Mouse (Mus musculus): ENCODE results near the gene Cuedc1.
A peak's percentile ranks its signal among the peaks of the same experiment; 100 is the strongest.
"Not testable (repeated sequence)": the region's sequence is repeated elsewhere in the genome, so short reads cannot be mapped to it uniquely, and the experiment has no call there.

Gene Cuedc1

DNA sequence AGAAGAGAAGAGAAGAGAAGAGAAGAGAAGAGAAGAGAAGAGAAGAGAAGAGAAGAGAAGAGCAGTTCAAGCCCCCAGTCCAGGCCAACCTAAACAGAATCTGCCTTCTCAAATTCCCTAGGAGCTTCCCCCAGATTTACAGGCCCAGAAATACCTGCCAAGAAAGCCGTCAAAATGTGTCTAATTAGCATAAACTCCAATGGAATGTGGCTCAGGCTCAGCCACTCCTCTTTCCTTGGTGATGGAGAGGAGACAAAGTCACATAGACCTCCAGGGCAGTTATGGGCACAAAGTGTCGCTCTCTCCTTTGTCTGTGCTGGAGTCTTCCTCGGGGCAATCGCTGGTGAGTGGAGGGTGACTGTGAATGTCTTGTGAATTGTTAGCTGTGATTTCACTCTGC lies 100.4 kb downstream of the Cuedc1 start:
- peak; percentile 44 for DNase-seq (ENCODE audit: low read depth, low spot score)

DNA sequence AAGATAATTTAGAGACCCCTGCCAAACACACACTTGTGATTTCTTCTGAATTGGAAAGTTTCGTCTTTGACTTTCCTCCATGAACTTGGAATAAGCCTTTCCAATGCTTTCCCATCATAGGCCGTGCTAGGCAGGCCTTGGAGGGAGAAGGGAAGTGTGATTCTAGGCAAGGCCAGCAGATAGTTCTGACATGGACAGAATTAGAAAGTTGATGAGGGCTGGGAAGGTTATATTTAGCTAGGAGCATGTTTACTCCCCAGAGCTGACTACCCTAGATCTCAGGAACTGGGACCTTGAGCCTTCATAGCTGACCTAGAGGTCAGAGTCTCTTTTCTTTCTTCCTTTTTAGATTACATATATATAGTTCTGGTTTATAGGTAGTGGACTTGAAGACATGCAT lies 103.3 kb downstream of the Cuedc1 start:
- no peak for DNase-seq (ENCODE audit: low read depth, low spot score)

GRCm38 (mm10) chr11:88202077-88202476 lies 104.2 kb downstream of the Cuedc1 start:
- DNase-seq (ENCODE audit: low read depth, low spot score) = peak; percentile 95

DNA sequence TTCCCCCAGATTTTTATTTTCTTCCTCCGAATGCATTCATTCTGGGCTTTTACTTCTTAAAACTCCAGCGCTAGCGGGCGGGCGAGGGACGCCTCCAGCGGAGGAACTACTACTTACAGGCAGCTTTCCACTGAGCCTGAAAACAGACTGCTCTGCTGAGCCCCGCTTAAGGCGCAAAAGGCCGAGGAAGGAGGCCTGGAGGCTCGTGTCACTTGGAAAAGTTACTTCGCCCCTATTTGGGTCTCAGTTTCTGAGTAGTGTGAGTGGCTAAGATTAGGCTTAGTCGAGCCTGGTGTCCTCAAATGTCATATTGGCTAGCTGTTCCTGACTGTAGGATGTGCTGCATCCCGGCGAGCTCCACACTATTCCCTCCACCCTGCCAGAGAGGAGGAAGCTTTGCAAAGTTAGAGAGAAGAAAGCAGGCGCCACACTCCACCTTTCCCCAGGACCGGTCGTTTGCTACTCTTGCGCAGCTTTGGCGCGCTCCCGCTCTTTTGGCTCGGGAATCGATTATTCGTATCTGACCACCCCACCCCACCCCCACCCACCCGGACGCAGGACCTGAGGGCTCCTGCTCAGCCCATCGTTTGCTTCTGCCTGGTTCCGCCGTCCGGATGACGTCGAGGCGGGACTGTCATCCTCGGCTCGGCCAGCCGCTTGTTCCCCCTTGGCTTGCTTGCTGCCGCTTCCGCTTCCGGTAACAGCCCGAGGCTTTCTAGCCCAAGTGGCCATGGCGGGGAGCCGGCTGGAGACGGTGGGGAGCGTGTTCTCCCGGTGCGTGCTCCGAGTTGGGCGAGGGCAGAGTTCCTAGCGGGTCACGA lies 106.1 kb downstream of the Cuedc1 start, which contains the start of gene Mrps23:
Mrps23 (plus strand) TSS at position 677 of the 821 bp plus-strand sequence.
- peak; percentile 91 for DNase-seq (ENCODE audit: low read depth, low spot score)

DNA sequence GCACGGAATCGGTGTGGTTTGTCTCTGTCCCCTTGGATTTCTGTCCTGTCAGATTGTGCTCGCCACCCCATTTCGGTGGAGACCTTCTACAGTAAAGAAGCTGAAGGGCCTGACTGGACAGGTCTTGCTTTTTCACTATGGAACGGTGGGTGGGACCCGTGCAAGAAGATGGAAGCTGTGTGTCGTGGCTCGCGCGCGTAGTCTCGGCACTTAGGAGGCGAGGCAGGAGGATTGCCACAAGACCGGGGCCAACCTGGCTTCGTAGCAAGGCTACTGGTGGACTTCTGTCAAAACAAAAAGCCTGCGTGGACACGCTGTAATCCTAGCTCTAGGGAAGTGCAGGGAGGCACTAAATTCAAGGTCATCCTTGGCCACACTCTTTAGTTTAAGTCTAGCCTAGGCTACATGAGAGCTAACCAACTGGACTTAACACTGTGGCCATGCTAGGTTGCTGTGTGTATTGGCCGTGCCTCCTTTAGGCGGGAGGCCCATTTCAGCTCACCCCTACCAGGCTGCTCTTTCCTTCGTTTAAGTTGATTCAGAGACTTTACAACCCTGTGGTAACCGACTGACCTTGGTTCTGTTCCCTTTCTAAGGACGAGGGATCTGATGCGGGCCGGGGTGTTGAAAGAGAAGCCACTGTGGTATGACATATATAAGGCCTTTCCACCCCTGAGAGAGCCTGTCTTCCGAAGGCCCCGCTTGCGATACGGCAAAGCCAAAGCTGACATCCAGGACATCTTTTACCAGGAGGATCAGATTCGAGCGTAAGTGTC lies 106.9 kb downstream of the Cuedc1 start:
- no peak for DNase-seq (ENCODE audit: low read depth, low spot score)

DNA sequence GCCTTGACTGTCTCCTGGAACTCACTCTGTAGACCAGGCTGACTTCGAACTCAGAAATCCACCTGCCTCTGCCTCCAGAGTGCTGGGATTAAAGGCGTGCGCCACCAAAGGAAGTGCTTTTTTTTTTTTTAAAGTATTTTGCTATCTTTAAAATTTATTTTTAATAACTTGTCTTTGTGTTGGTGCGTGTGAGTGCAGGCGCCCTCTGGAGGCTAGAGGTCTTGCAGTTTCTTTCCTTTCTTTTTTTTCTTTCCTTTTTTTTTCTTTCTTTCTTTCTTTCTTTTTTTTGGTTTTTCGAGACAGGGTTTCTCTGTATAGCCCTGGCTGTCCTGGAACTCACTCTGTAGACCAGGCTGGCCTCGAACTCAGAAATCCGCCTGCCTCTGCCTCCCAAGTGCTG lies 108.7 kb downstream of the Cuedc1 start:
- not testable (repeated sequence) for DNase-seq (ENCODE audit: low read depth, low spot score)

DNA sequence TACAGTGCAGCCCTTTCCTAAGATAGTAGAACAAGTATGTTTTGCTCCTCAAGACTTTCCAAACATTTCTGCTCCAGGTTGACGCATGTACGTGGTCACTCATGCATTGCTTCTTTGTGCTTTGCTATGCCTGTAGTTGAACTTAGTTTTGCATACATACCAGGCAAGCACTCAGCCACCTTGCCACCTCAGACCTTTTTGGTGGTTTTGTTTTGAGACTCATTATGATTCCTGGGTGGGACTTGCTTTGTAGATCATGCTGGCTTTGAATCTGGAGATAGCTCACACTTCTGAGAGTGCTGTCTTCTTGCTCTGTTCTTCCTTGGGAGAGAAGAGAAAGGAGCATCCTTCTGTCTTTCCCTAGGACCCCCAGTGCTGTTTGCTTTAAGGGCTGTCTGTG lies 109.8 kb downstream of the Cuedc1 start:
- no peak for DNase-seq (ENCODE audit: low read depth, low spot score)

- DNase-seq (ENCODE audit: low read depth, low spot score) = no peak
These were observed 114.1 kb downstream of the Cuedc1 start for GRCm38 (mm10) chr11:88211824-88212582.

DNA sequence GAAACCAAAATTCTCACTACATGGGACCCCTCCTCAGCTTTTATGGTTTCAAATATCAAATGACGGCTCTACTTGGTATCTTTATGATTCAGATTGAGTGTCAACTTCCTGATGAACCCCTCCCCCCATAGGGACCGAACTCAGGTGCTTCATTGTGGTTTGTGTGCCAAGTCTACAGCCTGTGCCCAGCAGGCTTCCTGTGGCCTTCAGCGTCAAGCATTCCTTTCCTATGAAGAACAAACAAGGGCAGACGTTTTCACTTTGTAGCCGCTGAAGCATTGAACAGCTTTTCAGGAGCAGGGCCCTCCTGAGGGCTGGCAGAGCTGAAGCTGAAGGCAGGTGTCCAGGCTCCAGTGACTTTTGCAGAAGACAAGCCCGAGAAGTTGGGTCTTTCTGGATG lies 115.9 kb downstream of the Cuedc1 start:
- no peak for DNase-seq (ENCODE audit: low read depth, low spot score)

DNA sequence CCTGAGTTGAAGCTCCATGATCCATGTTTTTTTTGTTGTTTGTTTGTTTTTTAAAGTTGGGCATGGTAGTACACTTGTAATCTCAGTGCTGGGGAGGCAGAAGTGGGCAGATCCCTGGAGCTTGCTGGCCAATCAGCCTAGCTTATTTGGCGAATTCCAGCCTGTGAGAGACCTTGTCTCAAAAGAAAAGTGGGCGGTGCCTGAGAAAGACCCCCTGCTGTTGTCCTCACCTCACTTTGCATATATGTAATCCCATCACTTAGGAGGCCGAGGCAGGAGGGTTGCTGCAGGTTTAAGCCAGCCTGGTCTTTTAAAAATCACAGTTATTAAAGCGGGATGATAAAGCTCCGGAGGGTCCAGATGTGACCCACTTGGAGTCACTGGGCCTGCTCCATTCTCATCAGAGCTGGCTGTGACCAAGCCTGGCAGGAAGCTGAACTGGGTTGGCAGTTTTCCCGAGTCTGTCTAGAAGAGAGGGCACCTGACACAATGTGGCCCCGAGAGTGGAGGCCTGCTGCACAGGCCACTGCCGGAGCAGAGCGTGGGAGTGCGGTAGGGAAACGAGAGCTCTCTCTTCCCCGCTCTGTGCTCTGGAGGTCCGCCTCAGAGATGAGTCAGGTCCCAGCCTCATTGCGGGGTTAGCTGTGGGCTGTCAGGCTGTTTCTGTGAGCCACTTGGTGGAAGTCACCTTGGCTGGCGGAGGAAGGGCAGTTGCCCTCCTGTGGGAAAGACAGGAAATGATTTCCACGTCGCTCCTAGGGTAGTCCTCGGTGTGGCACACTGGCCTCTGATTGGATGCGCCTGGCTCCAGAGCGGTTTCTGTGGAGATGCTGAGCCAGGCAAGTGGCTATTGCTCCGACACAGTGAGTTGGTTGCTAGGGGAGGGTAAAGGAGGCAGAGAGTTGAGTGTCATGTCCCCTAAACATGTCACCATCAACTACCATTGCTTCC lies 117.3 kb downstream of the Cuedc1 start:
- DNase-seq (ENCODE audit: low read depth, low spot score) = peak; percentile 53

GRCm38 (mm10) chr11:88216231-88216685 lies 118.4 kb downstream of the Cuedc1 start:
- peak; percentile 65 for DNase-seq (ENCODE audit: low read depth, low spot score)

DNA sequence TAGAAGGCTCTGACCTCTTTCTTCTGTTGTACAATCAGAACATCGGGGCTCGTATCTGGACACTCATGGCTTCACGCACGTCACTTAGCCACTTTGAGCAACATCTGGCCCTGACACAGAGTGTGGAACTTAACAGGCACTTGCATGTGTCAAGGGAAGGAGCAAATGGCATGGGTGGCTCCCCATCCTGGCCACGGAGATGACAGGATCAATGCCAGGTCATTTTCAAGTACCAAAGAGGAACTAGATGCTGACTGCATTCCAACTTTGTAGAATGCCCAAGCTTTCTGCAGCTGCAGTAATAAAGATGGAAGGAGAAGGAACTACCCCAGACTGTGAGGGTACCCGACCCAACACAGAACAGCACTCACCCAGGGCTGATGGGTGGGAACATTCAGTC lies 120.3 kb downstream of the Cuedc1 start:
- DNase-seq (ENCODE audit: low read depth, low spot score) = no peak

DNA sequence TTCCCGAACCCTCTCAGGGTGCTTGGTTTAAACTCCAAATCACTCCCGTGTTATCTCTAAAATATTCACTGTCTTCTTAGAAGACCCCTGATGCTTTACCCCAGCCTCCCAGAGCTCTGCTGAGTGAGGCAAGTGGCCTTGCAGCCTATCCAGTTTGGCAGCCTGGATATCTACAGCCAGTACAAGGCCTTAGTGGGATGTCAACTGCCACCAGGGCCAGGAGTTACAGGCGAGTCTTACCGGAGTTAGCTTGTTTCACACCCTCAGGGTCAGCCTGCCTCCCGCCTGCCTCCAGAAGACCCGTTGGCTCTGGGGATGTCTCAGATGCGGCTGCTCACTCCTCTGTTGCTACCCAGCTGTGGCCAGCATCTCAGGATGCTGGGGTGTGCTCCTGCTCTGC lies 120.7 kb downstream of the Cuedc1 start:
- DNase-seq (ENCODE audit: low read depth, low spot score) = no peak

DNA sequence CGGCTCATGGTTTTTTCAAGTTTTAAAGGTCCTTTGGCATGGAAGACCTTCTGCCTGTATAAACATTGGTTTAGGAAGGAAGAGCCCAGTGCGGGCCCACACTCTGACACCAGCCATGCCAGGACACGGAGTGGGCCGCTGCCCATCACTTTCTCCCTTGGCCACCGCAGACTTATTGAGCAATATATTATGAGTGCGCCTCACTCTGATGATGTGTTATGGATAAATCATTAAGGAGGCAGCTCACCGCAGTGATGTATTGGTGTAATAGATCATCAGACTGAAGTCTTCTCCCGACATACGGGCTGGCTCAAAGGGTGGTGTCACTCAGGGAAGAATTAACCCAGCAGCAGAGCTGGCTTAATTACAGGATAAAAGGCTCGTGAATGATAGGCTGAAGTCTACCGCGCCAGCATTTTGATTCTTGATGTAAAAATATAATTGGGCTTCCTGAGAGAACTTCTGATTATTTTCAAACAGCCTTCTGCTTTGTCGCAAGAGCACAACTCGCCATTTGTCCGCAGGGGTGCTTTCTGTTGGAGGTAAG lies 124.1 kb downstream of the Cuedc1 start:
- DNase-seq (ENCODE audit: low read depth, low spot score) = no peak

DNA sequence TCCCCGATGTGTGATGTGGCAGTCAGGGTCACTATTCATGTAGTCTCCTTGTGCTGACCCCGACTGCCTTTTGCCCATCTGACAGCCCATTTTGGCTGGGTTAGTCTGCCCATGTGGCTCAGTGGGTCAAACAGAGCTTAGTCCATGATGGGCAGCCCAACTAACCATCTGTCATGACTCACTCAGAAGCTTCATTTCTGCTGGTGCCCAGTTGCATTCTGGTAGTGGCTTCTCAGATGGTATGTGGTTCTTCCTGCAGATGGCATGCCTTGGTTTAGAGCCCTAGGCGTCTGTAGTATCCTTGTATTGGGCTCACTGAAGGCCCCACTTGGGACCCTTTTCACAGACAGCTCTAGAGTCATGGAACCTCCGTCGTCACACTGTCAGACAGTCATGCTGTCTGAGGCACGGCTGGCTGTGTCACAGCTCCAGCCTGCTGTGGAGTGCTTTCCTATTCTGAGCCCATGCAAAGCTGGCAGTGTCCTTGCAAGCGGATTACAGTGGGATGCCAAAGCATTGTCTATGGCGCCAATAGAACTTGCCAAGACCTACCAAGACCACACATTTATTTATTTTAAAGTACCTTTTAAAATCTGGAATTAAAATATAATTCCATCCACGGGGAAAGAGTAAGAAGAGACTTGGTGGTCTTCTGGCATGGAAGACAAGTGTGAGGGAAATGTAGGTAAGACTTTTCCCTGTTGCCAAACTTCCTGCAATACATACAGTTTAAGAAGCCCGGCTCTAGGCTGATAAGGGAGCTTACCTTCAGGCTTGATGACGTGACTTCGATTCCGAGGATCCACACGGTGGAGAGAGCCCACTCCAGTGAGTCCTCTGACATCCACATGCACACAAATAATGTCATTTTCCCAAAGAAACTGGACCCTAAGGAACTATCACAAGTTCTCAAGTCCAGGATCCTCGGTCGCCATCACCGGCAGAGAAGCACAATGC lies 129.4 kb downstream of the Cuedc1 start:
- DNase-seq (ENCODE audit: low read depth, low spot score) = no peak

DNA sequence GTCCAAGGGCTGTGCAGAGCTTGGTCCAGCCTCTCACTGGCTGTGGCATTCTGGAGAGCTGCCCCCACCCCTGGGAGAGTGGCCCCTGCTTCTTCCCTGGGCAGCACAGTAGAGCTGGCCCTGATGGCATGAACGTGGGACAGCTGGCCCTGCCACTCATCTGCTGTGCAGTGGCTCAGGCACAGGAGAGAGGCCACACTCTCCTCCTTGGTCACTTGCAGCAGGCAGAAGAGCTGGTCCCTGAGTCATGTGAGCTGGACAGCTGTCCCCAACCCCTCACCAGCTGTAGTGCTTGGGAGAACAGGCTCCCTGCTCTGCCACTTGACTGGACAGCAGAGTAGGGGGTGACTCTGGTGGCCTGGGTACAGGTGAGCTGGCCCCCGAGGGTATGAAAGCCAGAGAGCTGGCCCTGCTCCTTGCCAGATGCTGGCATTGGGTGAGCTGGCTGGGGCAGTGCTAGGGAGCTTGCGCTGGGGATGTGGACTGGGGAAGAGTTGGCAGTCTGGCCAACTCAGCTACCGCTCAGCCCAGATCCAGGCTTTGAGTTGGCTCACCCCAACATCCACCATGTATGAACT lies 133.4 kb downstream of the Cuedc1 start:
- no peak for DNase-seq (ENCODE audit: low read depth, low spot score)

- DNase-seq (ENCODE audit: low read depth, low spot score) = no peak
These were observed 135.9 kb downstream of the Cuedc1 start for GRCm38 (mm10) chr11:88233528-88234427.

GRCm38 (mm10) chr11:88234789-88235188 lies 136.9 kb downstream of the Cuedc1 start:
- no peak for DNase-seq (ENCODE audit: low read depth, low spot score)

Measured in ES-CJ7 (cell line).